Mouse (Mus musculus): ENCODE data around the gene Olfr356.

Gene Olfr356

GRCm38 (mm10) chr2:36936821-36937220 lies at the start of gene Olfr356:
Gene Olfr356, plus strand, starts transcription at chr2:36937121.
- DNase-seq (ENCODE audit: low spot score in 2 of 2): no peak

GRCm38 (mm10) chr2:36892836-36893235 lies 44.1 kb upstream of the Olfr356 start, which contains the start of gene Olfr353:
Gene Olfr353, minus strand, starts transcription at chr2:36892936.
- DNase-seq (ENCODE audit: low spot score in 2 of 2): no peak

- no peak for DNase-seq (ENCODE audit: low spot score in 2 of 2)
Observed at GRCm38 (mm10) chr2:36897114-36897513, 39.8 kb upstream of the Olfr356 start.

- DNase-seq (ENCODE audit: low spot score in 2 of 2): no peak
Observed at GRCm38 (mm10) chr2:36905380-36905779, 31.5 kb upstream of the Olfr356 start, which contains the start of gene Olfr354. Gene Olfr354, plus strand, starts transcription at chr2:36905680.

- DNase-seq (ENCODE audit: low spot score in 2 of 2): no peak
Observed at GRCm38 (mm10) chr2:36928797-36929196, 8.1 kb upstream of the Olfr356 start, which contains the start of gene Olfr355. Gene Olfr355, minus strand, starts transcription at chr2:36928897.
